Mouse (Mus musculus) myocyte (in vitro differentiated cells): Measurements from ENCODE around the gene Dnase1l3. TPM values are rescaled to one million over a fixed set of nuclear protein-coding genes. Genes with fewer than 3 reads are reported as not detected.
A peak's percentile ranks its signal among the peaks of the same experiment; 100 is the strongest.

Experiments used
- H3K27me3 ChIP-seq: one replicate; pipeline ENCODE4 v1.6.1; 2011; ENCODE audit not compliant: control insufficient read depth, insufficient read depth, insufficient read length
- H3K36me3 ChIP-seq: one replicate; pipeline ENCODE4 v1.6.1; 2011; ENCODE audit not compliant: control insufficient read depth, insufficient read depth
- H3K4me2 ChIP-seq: one replicate; pipeline ENCODE4 v1.6.1; 2011; ENCODE audit warnings: low read depth, control low read depth
- H3K4me3 ChIP-seq: one replicate; pipeline ENCODE4 v1.5.1; 2011; ENCODE audit warnings: mild to moderate bottlenecking, control low read depth, moderate library complexity
- H3K79me2 ChIP-seq: one replicate; pipeline ENCODE4 v1.6.1; 2011; ENCODE audit not compliant: control insufficient read depth, insufficient read depth
- H3ac ChIP-seq: one replicate; pipeline ENCODE4 v1.6.1; 2011; ENCODE audit not compliant: control insufficient read depth, insufficient read length
- CEBPB ChIP-seq: IDR thresholded peaks from 2 replicates; pipeline ENCODE4 v1.6.1; 2011; ENCODE audit warnings: mild to moderate bottlenecking, moderate library complexity; ENCODE audit not compliant: poor library complexity, insufficient read depth, severe bottlenecking
- E2F4 ChIP-seq: IDR thresholded peaks from one replicate; pipeline ENCODE4 v1.6.1; 2011; ENCODE audit warnings: mild to moderate bottlenecking, control low read depth, moderate library complexity; ENCODE audit not compliant: insufficient read depth
- MAX ChIP-seq: IDR thresholded peaks from one replicate; pipeline ENCODE4 v1.6.1; 2011; ENCODE audit warnings: low read depth, mild to moderate bottlenecking, control low read depth
- MYOD1 ChIP-seq, 3 experiments: IDR thresholded peaks; one replicate each; pipeline ENCODE4 v1.6.1; 2011; ENCODE audit warnings: control low read depth in 2 of 3, low read depth in 2 of 3, mild to moderate bottlenecking in 2 of 3, moderate library complexity in 1 of 3; ENCODE audit not compliant: insufficient read length in 2 of 3, control insufficient read depth in 1 of 3
- MYOG ChIP-seq, 3 experiments: IDR thresholded peaks; one replicate each; pipeline ENCODE4 v1.6.1; 2011; ENCODE audit warnings: control low read depth in 2 of 3, low read depth in 2 of 3, mild to moderate bottlenecking in 2 of 3; ENCODE audit not compliant: insufficient read length in 2 of 3, control insufficient read depth in 1 of 3, insufficient read depth in 1 of 3
- POLR2A ChIP-seq: IDR thresholded peaks from one replicate; pipeline ENCODE4 v1.6.1; 2011; ENCODE audit warnings: low read depth, mild to moderate bottlenecking, control low read depth, moderate library complexity; ENCODE audit not compliant: insufficient read length
- POLR2AphosphoS2 ChIP-seq: IDR thresholded peaks from one replicate; pipeline ENCODE4 v1.6.1; 2011; ENCODE audit warnings: low read depth, control low read depth; ENCODE audit not compliant: insufficient read length
- REST ChIP-seq: IDR thresholded peaks from one replicate; pipeline ENCODE4 v1.6.1; 2011; ENCODE audit warnings: mild to moderate bottlenecking, control low read depth, moderate library complexity; ENCODE audit not compliant: insufficient read depth, insufficient read length
- SRF ChIP-seq: IDR thresholded peaks from one replicate; pipeline ENCODE4 v1.6.1; 2011; ENCODE audit warnings: low read depth; ENCODE audit not compliant: control insufficient read depth, insufficient read length
- TCF12 ChIP-seq: IDR thresholded peaks from one replicate; pipeline ENCODE4 v1.6.1; 2011; ENCODE audit warnings: mild to moderate bottlenecking, control low read depth; ENCODE audit not compliant: poor library complexity, insufficient read depth, severe bottlenecking
- TCF3 ChIP-seq: IDR thresholded peaks from one replicate; pipeline ENCODE4 v1.6.1; 2011; ENCODE audit warnings: low read depth, control low read depth; ENCODE audit not compliant: insufficient read length
- USF1 ChIP-seq: IDR thresholded peaks from one replicate; pipeline ENCODE4 v1.6.1; 2011; ENCODE audit warnings: low read depth, mild to moderate bottlenecking, control low read depth, moderate library complexity
- polyA plus RNA-seq: library from polyadenylated mRNA; unstranded; fragments of >200 nt; fragmentation: generic; extraction: Trizol; gene quantifications from one replicate; pipeline ENCODE4 v1.2.1, GENCODE M21; 2012; ENCODE audit warnings: missing spikeins

The Dnase1l3 gene
- polyA plus RNA-seq, 1 experiment = 0.86 TPM

GRCm38 (mm10) chr14:8003727-8004670 lies 9.6 kb upstream of the Dnase1l3 start:
- TF ChIP-seq USF1 (no peak), MYOG (IDR thresholded peaks at IDR 0.05; ENCODE audit: control insufficient read depth in 1 of 3, insufficient read depth in 1 of 3, insufficient read length in 2 of 3, low read depth in 2 of 3) (no peak), TCF3 (no peak), MYOD1 (IDR thresholded peaks at IDR 0.05; ENCODE audit: control insufficient read depth in 1 of 3, insufficient read length in 2 of 3, low read depth in 2 of 3) (no peak), POLR2AphosphoS2 (no peak), MAX (no peak)
- Histone ChIP-seq H3K79me2 (no peaks in the 10 kb centered on the region), H3K36me3 (no peaks in the 10 kb centered on the region), H3K27me3 (no peaks in the 10 kb centered on the region), H3ac (no peak overlapping the region), H3K4me2 (peak overlapping the region; percentile 88), H3K4me3 (peak overlapping the region; percentile 48)

- H3K79me2 ChIP-seq = no peaks in the 10 kb centered on the region
- no peaks in the 10 kb centered on the region for H3K36me3 ChIP-seq
- H3ac ChIP-seq = peak overlapping the region; percentile 75
- TF ChIP-seq MYOD1 (IDR thresholded peaks at IDR 0.05; ENCODE audit: control insufficient read depth in 1 of 3, insufficient read length in 2 of 3, low read depth in 2 of 3) (no peak), SRF (no peak), POLR2A (no peak), E2F4 (no peak), USF1 (no peak), TCF3 (no peak), POLR2AphosphoS2 (no peak), MYOG (IDR thresholded peaks at IDR 0.05; ENCODE audit: control insufficient read depth in 1 of 3, insufficient read depth in 1 of 3, insufficient read length in 2 of 3, low read depth in 2 of 3) (no peak), MAX (no peak), CEBPB (no peak), TCF12 (no peak), REST (no peak)
- no peaks in the 10 kb centered on the region for H3K27me3 ChIP-seq
- peak overlapping the region; percentile 88 for H3K4me2 ChIP-seq
- H3K4me3 ChIP-seq = peak overlapping the region; percentile 48
Measured at GRCm38 (mm10) chr14:8003093-8003670, 8.8 kb upstream of the Dnase1l3 start.

- Histone ChIP-seq H3ac (peak within 1 kb of the TSS; percentile 75), H3K27me3 (no peaks in the 10 kb centered on the region), H3K79me2 (no peaks in the 10 kb centered on the region), H3K36me3 (no peaks in the 10 kb centered on the region), H3K4me2 (peak within 1 kb of the TSS; percentile 88), H3K4me3 (peak within 1 kb of the TSS; percentile 48)
- TF ChIP-seq REST (no peak), USF1 (no peak), MAX (no peak), POLR2AphosphoS2 (peak; percentile 83), MYOD1 (IDR thresholded peaks at IDR 0.05; ENCODE audit: control insufficient read depth in 1 of 3, insufficient read length in 2 of 3, low read depth in 2 of 3) (peak in 2 of 3 experiments; percentile 49), SRF (no peak), CEBPB (no peak), POLR2A (peak; percentile 88), MYOG (IDR thresholded peaks at IDR 0.05; ENCODE audit: control insufficient read depth in 1 of 3, insufficient read depth in 1 of 3, insufficient read length in 2 of 3, low read depth in 2 of 3) (peak in 2 of 3 experiments; percentile 8 to 38), TCF3 (no peak), E2F4 (no peak), TCF12 (no peak)
Measured at GRCm38 (mm10) chr14:8002432-8003092, 8.2 kb upstream of the Dnase1l3 start, which contains the start of gene Abhd6. TSS of gene Abhd6 (plus strand) at chr14:8002902.

- no peak overlapping the region for H3K4me3 ChIP-seq
- H3K27me3 ChIP-seq = no peaks in the 10 kb centered on the region
- peak overlapping the region; percentile 35 for H3K4me2 ChIP-seq
Measured at GRCm38 (mm10) chr14:8000831-8001685, 6.7 kb upstream of the Dnase1l3 start.

More at GRCm38 (mm10) chr14:8000831-8001685, 6.7 kb upstream of the Dnase1l3 start:
- H3K36me3 ChIP-seq = no peaks in the 10 kb centered on the region
- no peak overlapping the region for H3ac ChIP-seq
- no peaks in the 10 kb centered on the region for H3K79me2 ChIP-seq
- TF ChIP-seq POLR2A (no peak), MYOG (IDR thresholded peaks at IDR 0.05; ENCODE audit: control insufficient read depth in 1 of 3, insufficient read depth in 1 of 3, insufficient read length in 2 of 3, low read depth in 2 of 3) (peak; percentile 2 to 79 (median 51)), MYOD1 (IDR thresholded peaks at IDR 0.05; ENCODE audit: control insufficient read depth in 1 of 3, insufficient read length in 2 of 3, low read depth in 2 of 3) (peak in 2 of 3 experiments; percentile 54 to 90)
